Mouse (Mus musculus) forebrain, postnatal 0 days (tissue): Measurements from ENCODE around the gene Ugt1a6a. TPM values are rescaled to one million over a fixed set of nuclear protein-coding genes. Genes with fewer than 3 reads are reported as not detected.

Experiments
- ATAC-seq: fragments of 200-750 bp; cut with Nextera tagmentation; 2 replicates; pipeline ENCODE4 v1.8.0; 2017; ENCODE audit warnings: mild to moderate bottlenecking, moderate library complexity
- DNase-seq: peaks from one replicate; pipeline ENCODE4 v3.0.0-alpha.2; 2015
- H3K27ac ChIP-seq: fragments of 300-500 bp; sonication (generic); 2 replicates; pipeline ENCODE4 v1.5.1; 2014; ENCODE audit warnings: low read depth, mild to moderate bottlenecking, antibody characterized with exemption, low read length, moderate library complexity, mixed read lengths
- H3K27me3 ChIP-seq: fragments of 300-500 bp; sonication (generic); 2 replicates; pipeline ENCODE4 v1.6.1; 2014; ENCODE audit warnings: mild to moderate bottlenecking, low read length, mixed read lengths; ENCODE audit not compliant: insufficient read depth
- H3K36me3 ChIP-seq: fragments of 300-500 bp; sonication (generic); 2 replicates; pipeline ENCODE4 v1.6.1; 2014; ENCODE audit warnings: mild to moderate bottlenecking, moderate library complexity; ENCODE audit not compliant: insufficient read depth
- H3K4me1 ChIP-seq: fragments of 300-500 bp; sonication (generic); 2 replicates; pipeline ENCODE4 v1.6.1; 2014; ENCODE audit warnings: antibody characterized with exemption; ENCODE audit not compliant: insufficient read depth
- H3K4me2 ChIP-seq: fragments of 300-500 bp; sonication (generic); 2 replicates; pipeline ENCODE4 v1.6.1; 2014; ENCODE audit warnings: low read depth, mild to moderate bottlenecking, moderate library complexity
- H3K4me3 ChIP-seq: fragments of 300-500 bp; sonication (generic); 2 replicates; pipeline ENCODE4 v1.5.1; 2014; ENCODE audit warnings: low read depth, low read length, mixed read lengths
- H3K9ac ChIP-seq: fragments of 300-500 bp; sonication (generic); 2 replicates; pipeline ENCODE4 v1.6.1; 2014; ENCODE audit warnings: mild to moderate bottlenecking
- H3K9me3 ChIP-seq: fragments of 300-500 bp; sonication (generic); 2 replicates; pipeline ENCODE4 v1.6.1; 2016; ENCODE audit warnings: low read length
- CTCF ChIP-seq: sonication (generic); IDR thresholded peaks from 2 replicates; pipeline ENCODE4 v1.5.1; 2016; ENCODE audit warnings: antibody characterized with exemption, control low read depth, low read depth
- WGBS: fragments of 180-500 bp; shearing (Covaris S2); extraction: QIAGEN DNeasy Blood & Tissue Kit; methylation state at CpG from one replicate; pipeline ENCODE4 v1.1.7; 2014; 5-methylcytosine and 5-hydroxymethylcytosine counted together
- polyA plus RNA-seq: library from polyadenylated mRNA; unstranded; fragments of >200 nt; fragmentation: Nextera tagmentation; extraction: Ambion mirVana; gene quantifications from 2 replicates; pipeline ENCODE4 v1.2.1, GENCODE M21; 2015
- total RNA-seq: library from RNA; depleted of rRNA; stranded (reverse); fragments of >200 nt; gene quantifications from 2 replicates; pipeline ENCODE4 v1.2.3, GENCODE M21; 2014

The Ugt1a6a gene
- total and polyA plus RNA-seq, 2 experiments from 2014 or later = 2.0 to 5.1 TPM

GRCm38 (mm10) chr1:88179657-88180056, 45.0 kb downstream of the Ugt1a6a start:
- no peaks in the 10 kb centered on the region for H3K27me3 ChIP-seq
- TF ChIP-seq CTCF = no peak
- no peak overlapping the region for H3K9ac ChIP-seq
- DNase-seq (no peak), ATAC-seq (no peak)
- peaks cover 10% of the 10 kb centered on the region for H3K9me3 ChIP-seq
- no peak overlapping the region for H3K4me3 ChIP-seq
- H3K27ac ChIP-seq = no peak overlapping the region
- H3K4me1 ChIP-seq = no peaks in the 10 kb centered on the region
- no peak overlapping the region for H3K4me2 ChIP-seq
- H3K36me3 ChIP-seq = no peaks in the 10 kb centered on the region
- WGBS = 95% methylated on average over 1 of the region's 1 CpGs

GRCm38 (mm10) chr1:88186325-88186935, 51.8 kb downstream of the Ugt1a6a start:
- Histone ChIP-seq H3K4me3 (no peak overlapping the region), H3K4me2 (no peak overlapping the region), H3K27ac (no peak overlapping the region), H3K36me3 (no peaks in the 10 kb centered on the region), H3K9ac (no peak overlapping the region), H3K9me3 (no peaks in the 10 kb centered on the region), H3K4me1 (no peaks in the 10 kb centered on the region), H3K27me3 (no peaks in the 10 kb centered on the region)
- no peak for DNase-seq
- TF ChIP-seq CTCF = no peak
- WGBS = 91% methylated on average over 5 of the region's 5 CpGs
- ATAC-seq = no peak

- H3K4me1 ChIP-seq = no peaks in the 10 kb centered on the region
- H3K4me3 ChIP-seq = no peak overlapping the region
- no peak overlapping the region for H3K4me2 ChIP-seq
- no peak overlapping the region for H3K27ac ChIP-seq
- H3K9ac ChIP-seq = no peak overlapping the region
- DNase-seq (no peak), ATAC-seq (no peak)
- no peak for TF ChIP-seq CTCF
- no peaks in the 10 kb centered on the region for H3K36me3 ChIP-seq
- 75% methylated on average over 3 of the region's 3 CpGs for WGBS
- H3K27me3 ChIP-seq = no peaks in the 10 kb centered on the region
- no peaks in the 10 kb centered on the region for H3K9me3 ChIP-seq
These were observed 57.5 kb downstream of the Ugt1a6a start for GRCm38 (mm10) chr1:88192136-88192535.

- Histone ChIP-seq H3K27me3 (no peaks in the 10 kb centered on the region), H3K36me3 (no peaks in the 10 kb centered on the region), H3K4me1 (no peaks in the 10 kb centered on the region), H3K9me3 (no peaks in the 10 kb centered on the region), H3K9ac (no peak overlapping the region), H3K4me3 (no peak overlapping the region), H3K27ac (no peak overlapping the region), H3K4me2 (no peak overlapping the region)
- TF ChIP-seq CTCF = no peak
- ATAC-seq (no peak), DNase-seq (no peak)
- WGBS = 83% methylated on average over 1 of the region's 1 CpGs
These were observed 61.1 kb downstream of the Ugt1a6a start for GRCm38 (mm10) chr1:88195687-88196086.

GRCm38 (mm10) chr1:88197443-88197842, 62.8 kb downstream of the Ugt1a6a start:
- H3K4me1 ChIP-seq = no peaks in the 10 kb centered on the region
- DNase-seq = no peak
- H3K27me3 ChIP-seq = no peaks in the 10 kb centered on the region
- ATAC-seq = no peak
- no peaks in the 10 kb centered on the region for H3K36me3 ChIP-seq
- no peak overlapping the region for H3K9ac ChIP-seq
- 79% methylated on average over 3 of the region's 3 CpGs for WGBS
- TF ChIP-seq CTCF = no peak
- no peaks in the 10 kb centered on the region for H3K9me3 ChIP-seq
- no peak overlapping the region for H3K4me2 ChIP-seq
- no peak overlapping the region for H3K4me3 ChIP-seq
- H3K27ac ChIP-seq = no peak overlapping the region

- ATAC-seq = no peak
- Histone ChIP-seq H3K4me2 (no peak overlapping the region), H3K27me3 (no peaks in the 10 kb centered on the region), H3K9ac (no peak overlapping the region), H3K27ac (no peak overlapping the region), H3K4me3 (no peak overlapping the region), H3K4me1 (0 out of 2 replicates have a peak, but pooled peaks cover under 1% of the 10 kb centered on the region), H3K9me3 (0 out of 2 replicates have a peak, but pooled peaks cover 3% of the 10 kb centered on the region), H3K36me3 (no peaks in the 10 kb centered on the region)
- no peak for DNase-seq
- 78% methylated on average over 2 of the region's 2 CpGs for WGBS
- TF ChIP-seq CTCF = no peak
These were observed 65.4 kb downstream of the Ugt1a6a start for GRCm38 (mm10) chr1:88199996-88200395.

GRCm38 (mm10) chr1:88200456-88200855, 65.8 kb downstream of the Ugt1a6a start, which contains the start of gene Ugt1a2:
TSS of gene Ugt1a2 (plus strand) at chr1:88200601.
- Histone ChIP-seq H3K27me3 (no peaks in the 10 kb centered on the region), H3K9ac (no peak within 1 kb of the TSS), H3K36me3 (no peaks in the 10 kb centered on the region), H3K4me2 (no peak within 1 kb of the TSS), H3K9me3 (0 out of 2 replicates have a peak, but pooled peaks cover 3% of the 10 kb centered on the region), H3K4me3 (no peak within 1 kb of the TSS), H3K27ac (no peak within 1 kb of the TSS), H3K4me1 (0 out of 2 replicates have a peak, but pooled peaks cover 4% of the 10 kb centered on the region)
- DNase-seq = no peak
- TF ChIP-seq CTCF = no peak
- WGBS = 84% methylated on average over 7 of the region's 7 CpGs
- ATAC-seq = no peak
